Mouse (Mus musculus): ENCODE results near the gene Acss1. TPM values are rescaled to one million over a fixed set of nuclear protein-coding genes. Genes with fewer than 3 reads are reported as not detected.
A peak's percentile ranks its signal among the peaks of the same experiment; 100 is the strongest.

Gene Acss1
- total and polyA plus RNA-seq, 2 experiments from 2014 or later, result 18.5 to 59.2 TPM

GRCm38 (mm10) chr2:150688541-150689186 is 20.4 kb upstream of the Acss1 start:
- no peak overlapping the region for H3K27ac ChIP-seq (ENCODE audit: low read depth)
- no peak for TF ChIP-seq EP300 (IDR thresholded peaks at IDR 0.05; ENCODE audit: low read depth)
- TF ChIP-seq CTCF (IDR thresholded peaks at IDR 0.05; ENCODE audit: low read depth), result no peak
- no peak for DNase-seq (ENCODE audit: low spot score)
- no peaks in the 10 kb centered on the region for H3K9me3 ChIP-seq (replicated peaks; ENCODE audit: control insufficient read depth, low read length)
- WGBS, result under 1% methylated on average over 42 of the region's 44 CpGs
- H3K4me1 ChIP-seq (ENCODE audit: control insufficient read depth, insufficient read depth), result no peaks in the 10 kb centered on the region
- H3K27me3 ChIP-seq (ENCODE audit: control insufficient read depth, insufficient read depth, low read length), result peaks cover 64% of the 10 kb centered on the region
- peak overlapping the region; percentile 42 for H3K9ac ChIP-seq (replicated peaks; ENCODE audit: low read depth, low read length)
- peak overlapping the region; percentile 68 for H3K4me2 ChIP-seq (ENCODE audit: low read depth, low read length)
- H3K4me3 ChIP-seq (ENCODE audit: low read depth, low read length), result peak overlapping the region; percentile 47
- H3K36me3 ChIP-seq (replicated peaks; ENCODE audit: control insufficient read depth, insufficient read depth, low read length), result no peaks in the 10 kb centered on the region
- ATAC-seq (ENCODE audit: insufficient read depth, low read depth), result peak; percentile 30; the same call in 1 of the 2 replicates

- Histone ChIP-seq H3K27me3 (ENCODE audit: control insufficient read depth, insufficient read depth, low read length) (peaks cover 64% of the 10 kb centered on the region), H3K36me3 (replicated peaks; ENCODE audit: control insufficient read depth, insufficient read depth, low read length) (no peaks in the 10 kb centered on the region), H3K27ac (ENCODE audit: low read depth) (no peak overlapping the region), H3K9ac (replicated peaks; ENCODE audit: low read depth, low read length) (peak overlapping the region; percentile 42; the same call in 1 of the 2 replicates), H3K4me2 (ENCODE audit: low read depth, low read length) (peak overlapping the region; percentile 68), H3K4me1 (ENCODE audit: control insufficient read depth, insufficient read depth) (no peaks in the 10 kb centered on the region), H3K9me3 (replicated peaks; ENCODE audit: control insufficient read depth, low read length) (no peaks in the 10 kb centered on the region), H3K4me3 (ENCODE audit: low read depth, low read length) (peak overlapping the region; percentile 47)
- DNase-seq (ENCODE audit: low spot score) (no peak), ATAC-seq (ENCODE audit: insufficient read depth, low read depth) (no peak)
- TF ChIP-seq EP300 (IDR thresholded peaks at IDR 0.05; ENCODE audit: low read depth) (no peak), CTCF (IDR thresholded peaks at IDR 0.05; ENCODE audit: low read depth) (no peak)
- 3% methylated on average over 23 of the region's 23 CpGs for WGBS
Observed at GRCm38 (mm10) chr2:150687871-150688540, 19.7 kb upstream of the Acss1 start.

GRCm38 (mm10) chr2:150685389-150685788 is 17.1 kb upstream of the Acss1 start:
- Histone ChIP-seq H3K27me3 (ENCODE audit: control insufficient read depth, insufficient read depth, low read length) (peaks cover 48% of the 10 kb centered on the region), H3K36me3 (replicated peaks; ENCODE audit: control insufficient read depth, insufficient read depth, low read length) (no peaks in the 10 kb centered on the region), H3K4me2 (ENCODE audit: low read depth, low read length) (no peak overlapping the region), H3K9me3 (replicated peaks; ENCODE audit: control insufficient read depth, low read length) (no peaks in the 10 kb centered on the region), H3K4me3 (ENCODE audit: low read depth, low read length) (no peak overlapping the region), H3K4me1 (ENCODE audit: control insufficient read depth, insufficient read depth) (no peaks in the 10 kb centered on the region), H3K9ac (replicated peaks; ENCODE audit: low read depth, low read length) (no peak overlapping the region), H3K27ac (ENCODE audit: low read depth) (no peak overlapping the region)
- TF ChIP-seq CTCF (IDR thresholded peaks at IDR 0.05; ENCODE audit: low read depth) (no peak), EP300 (IDR thresholded peaks at IDR 0.05; ENCODE audit: low read depth) (no peak)
- no peak for DNase-seq (ENCODE audit: low spot score)
- 78% methylated on average over 9 of the region's 9 CpGs for WGBS
- no peak for ATAC-seq (ENCODE audit: insufficient read depth, low read depth)

- H3K9ac ChIP-seq (replicated peaks; ENCODE audit: low read depth, low read length), result no peak overlapping the region
- no peaks in the 10 kb centered on the region for H3K9me3 ChIP-seq (replicated peaks; ENCODE audit: control insufficient read depth, low read length)
- WGBS, result 70% methylated on average over 12 of the region's 12 CpGs
- H3K4me1 ChIP-seq (ENCODE audit: control insufficient read depth, insufficient read depth), result no peaks in the 10 kb centered on the region
- H3K27ac ChIP-seq (ENCODE audit: low read depth), result no peak overlapping the region
- peaks cover 39% of the 10 kb centered on the region for H3K27me3 ChIP-seq (ENCODE audit: control insufficient read depth, insufficient read depth, low read length)
- no peak for ATAC-seq (ENCODE audit: insufficient read depth, low read depth)
- no peak overlapping the region for H3K4me2 ChIP-seq (ENCODE audit: low read depth, low read length)
- H3K4me3 ChIP-seq (ENCODE audit: low read depth, low read length), result no peak overlapping the region
- no peak for DNase-seq (ENCODE audit: low spot score)
- no peak for TF ChIP-seq EP300 (IDR thresholded peaks at IDR 0.05; ENCODE audit: low read depth)
- no peak for TF ChIP-seq CTCF (IDR thresholded peaks at IDR 0.05; ENCODE audit: low read depth)
- H3K36me3 ChIP-seq (replicated peaks; ENCODE audit: control insufficient read depth, insufficient read depth, low read length), result no peaks in the 10 kb centered on the region
Observed at GRCm38 (mm10) chr2:150684451-150684850, 16.2 kb upstream of the Acss1 start.

DNA sequence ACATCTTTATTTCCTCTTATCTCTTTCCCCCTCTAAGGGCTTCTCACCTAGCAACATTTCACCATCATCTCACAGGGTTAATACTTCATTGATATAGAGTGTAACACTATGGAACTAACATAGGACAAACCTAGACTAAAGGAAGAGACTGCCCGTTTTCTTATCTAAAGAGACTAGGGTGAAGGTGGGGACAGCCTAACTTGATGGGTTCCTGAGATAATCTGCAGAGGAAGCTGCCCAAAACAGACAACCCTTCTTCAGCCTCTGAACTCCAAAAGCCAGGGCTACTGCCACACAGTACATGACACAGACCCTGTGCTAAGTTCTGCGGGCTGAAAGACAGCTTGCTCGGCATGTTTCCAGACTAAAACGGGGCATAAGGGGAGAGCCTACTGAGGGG is 13.3 kb upstream of the Acss1 start:
- Histone ChIP-seq H3K27me3 (ENCODE audit: control insufficient read depth, insufficient read depth, low read length) (peaks cover 10% of the 10 kb centered on the region; the same call in 1 of the 2 replicates), H3K36me3 (replicated peaks; ENCODE audit: control insufficient read depth, insufficient read depth, low read length) (no peaks in the 10 kb centered on the region), H3K4me1 (ENCODE audit: control insufficient read depth, insufficient read depth) (no peaks in the 10 kb centered on the region), H3K4me2 (ENCODE audit: low read depth, low read length) (no peak overlapping the region), H3K27ac (ENCODE audit: low read depth) (no peak overlapping the region), H3K9me3 (replicated peaks; ENCODE audit: control insufficient read depth, low read length) (no peaks in the 10 kb centered on the region), H3K9ac (replicated peaks; ENCODE audit: low read depth, low read length) (no peak overlapping the region), H3K4me3 (ENCODE audit: low read depth, low read length) (no peak overlapping the region)
- no peak for ATAC-seq (ENCODE audit: insufficient read depth, low read depth)
- TF ChIP-seq CTCF (IDR thresholded peaks at IDR 0.05; ENCODE audit: low read depth) (no peak), EP300 (IDR thresholded peaks at IDR 0.05; ENCODE audit: low read depth) (no peak)
- DNase-seq (ENCODE audit: low spot score), result no peak
- WGBS, result 33% methylated on average over 4 of the region's 4 CpGs
